Mouse (Mus musculus) MEL (cell line): ENCODE results near the gene Pgpep1.

Experiments used
- BHLHE40 ChIP-seq: IDR thresholded peaks from 2 replicates; pipeline ENCODE4 v1.6.1; 2012; ENCODE audit warnings: low read depth, mild to moderate bottlenecking, inconsistent platforms, low read length, improper control_type of control experiment, borderline replicate concordance
- CHD1 ChIP-seq: IDR thresholded peaks from 2 replicates; pipeline ENCODE4 v1.6.1; 2012; ENCODE audit warnings: low read depth, mild to moderate bottlenecking, inconsistent platforms, low read length, improper control_type of control experiment
- CTCF ChIP-seq, 3 experiments: IDR thresholded peaks in 2 of 3; conservative IDR thresholded peaks in 1 of 3; 2 replicates each; pipeline ENCODE4 v1.5.1; 2011 to 2012; ENCODE audit warnings: low read length in 3 of 3, low read depth in 2 of 3, mild to moderate bottlenecking in 2 of 3, improper control_type of control experiment in 1 of 3, inconsistent platforms in 1 of 3, mixed read lengths in 1 of 3, moderate library complexity in 1 of 3; ENCODE audit not compliant: control insufficient read depth in 1 of 3, insufficient read depth in 1 of 3, poor library complexity in 1 of 3, severe bottlenecking in 1 of 3
- ELF1 ChIP-seq: IDR thresholded peaks from 2 replicates; pipeline ENCODE4 v1.6.1; 2014; ENCODE audit warnings: low read depth, mild to moderate bottlenecking, inconsistent platforms, low read length, improper control_type of control experiment, moderate library complexity
- GATA1 ChIP-seq: IDR thresholded peaks from 2 replicates; pipeline ENCODE4 v1.6.1; 2011; ENCODE audit warnings: low read depth, low read length, improper control_type of control experiment
- MAZ ChIP-seq: IDR thresholded peaks from 2 replicates; pipeline ENCODE4 v1.6.1; 2012; ENCODE audit warnings: low read depth, mild to moderate bottlenecking, inconsistent platforms, low read length, improper control_type of control experiment
- POLR2A ChIP-seq, 2 experiments: IDR thresholded peaks; 2 replicates each; pipeline ENCODE4 v1.6.1; 2011 to 2012; ENCODE audit warnings: low read length in 2 of 2, mild to moderate bottlenecking in 2 of 2, control low read depth in 1 of 2, improper control_type of control experiment in 1 of 2, low read depth in 1 of 2, moderate library complexity in 1 of 2; ENCODE audit not compliant: control insufficient read depth in 1 of 2, insufficient read depth in 1 of 2, poor library complexity in 1 of 2
- POLR2AphosphoS2 ChIP-seq: IDR thresholded peaks from 2 replicates; pipeline ENCODE4 v1.6.1; 2011; ENCODE audit warnings: low read length, improper control_type of control experiment
- POLR2AphosphoS5 ChIP-seq: IDR thresholded peaks from 2 replicates; pipeline ENCODE4 v1.6.1; 2012; ENCODE audit warnings: low read depth, borderline replicate concordance, mild to moderate bottlenecking, inconsistent platforms, low read length, moderate library complexity, mixed read lengths
- RAD21 ChIP-seq: IDR thresholded peaks from 2 replicates; pipeline ENCODE4 v1.6.1; 2011; ENCODE audit warnings: mild to moderate bottlenecking, low read depth, low read length, improper control_type of control experiment
- UBTF ChIP-seq: IDR thresholded peaks from 2 replicates; pipeline ENCODE4 v1.6.1; 2012; ENCODE audit warnings: low read depth, mild to moderate bottlenecking, inconsistent platforms, low read length, improper control_type of control experiment, moderate library complexity, borderline replicate concordance; ENCODE audit not compliant: insufficient read depth
- ZC3H11A ChIP-seq: IDR thresholded peaks from 2 replicates; pipeline ENCODE4 v1.6.1; 2012; ENCODE audit warnings: low read depth, mild to moderate bottlenecking, inconsistent platforms, low read length, improper control_type of control experiment

- no peak for TF ChIP-seq CTCF (IDR thresholded peaks at IDR 0.05 in 2 of 3, conservative IDR thresholded peaks at IDR 0.05 in 1 of 3; ENCODE audit: control insufficient read depth in 1 of 3, insufficient read depth in 1 of 3, low read depth in 2 of 3, low read length in 3 of 3, poor library complexity in 1 of 3, severe bottlenecking in 1 of 3)
- no peak for TF ChIP-seq POLR2AphosphoS5
- TF ChIP-seq POLR2A (IDR thresholded peaks at IDR 0.05; ENCODE audit: control insufficient read depth in 1 of 2, insufficient read depth in 1 of 2, low read depth in 1 of 2, low read length in 2 of 2, poor library complexity in 1 of 2) = no peak
- TF ChIP-seq BHLHE40 = no peak
- no peak for TF ChIP-seq POLR2AphosphoS2
- TF ChIP-seq RAD21 = no peak
- no peak for TF ChIP-seq ELF1
- no peak for TF ChIP-seq UBTF
- no peak for TF ChIP-seq MAZ
- no peak for TF ChIP-seq ZC3H11A
- no peak for TF ChIP-seq CHD1
- TF ChIP-seq GATA1 = no peak
Measured at GRCm38 (mm10) chr8:70691230-70691629, 31.0 kb upstream of the Pgpep1 start.
